In genomic region chr9:50603189-50603997, GRCm38 (mm10) we compare ENCODE assay signal across 8 mouse cellular contexts. TPM values are rescaled to one million over a fixed set of nuclear protein-coding genes. Genes with fewer than 3 reads are reported as not detected.
DNase-seq lines count a peak whose midpoint lies in the region; ATAC-seq lines count a peak whose summit lies in the region.

Gene Sdhd (minus strand): TSS chr9:50603812.
Gene Timm8b (plus strand): TSS chr9:50603910.

- no peaks in the 10 kb centered on the region for H3K27me3 ChIP-seq in heart, embryonic 14.5 days (ENCODE audit: control insufficient read depth, insufficient read depth, low read length)
- H3K27me3 ChIP-seq in liver, embryonic 13.5 days, result no peaks in the 10 kb centered on the region
- H3K27me3 ChIP-seq in stomach, embryonic 16.5 days (ENCODE audit: control insufficient read depth, insufficient read depth, low read length), result no peaks in the 10 kb centered on the region

- WGBS in heart, embryonic 14.5 days, result under 1% methylated on average over 48 of the region's 48 CpGs
- WGBS in liver, embryonic 13.5 days (ENCODE audit: insufficient replicate concordance), result under 1% methylated on average over 48 of the region's 48 CpGs
- under 1% methylated on average over 48 of the region's 48 CpGs for WGBS in stomach, embryonic 16.5 days

- peaks cover 11 to 27% of the 10 kb centered on the region in 2 experiments for H3K4me1 ChIP-seq in heart, embryonic 14.5 days (ENCODE audit: control insufficient read depth in 2 of 2, insufficient read depth in 2 of 2, low read length in 2 of 2)
- peaks cover 45% of the 10 kb centered on the region for H3K4me1 ChIP-seq in liver, embryonic 13.5 days (replicated peaks)
- H3K4me1 ChIP-seq in stomach, embryonic 16.5 days (ENCODE audit: control insufficient read depth, insufficient read depth, low read length), result peaks cover 15% of the 10 kb centered on the region

- DNase-seq in c-Kit-negative CD71-positive TER-119-positive erythroid progenitor cells, embryonic 14.5 days (ENCODE audit: low read depth, low spot score), result peak; percentile 92
- peak; percentile 89 for DNase-seq in fibroblast of lung, adult 2 months (ENCODE audit: low read depth)
- DNase-seq in kidney, postnatal 14 days, result peak; percentile 96
- peak; percentile 91 for DNase-seq in liver, embryonic 13.5 days
- DNase-seq in neural tube, embryonic 10.5 days (ENCODE audit: extremely low spot score, low spot score), result peak; percentile 90

- peak within 1 kb of the TSS; percentile 90 for H3K9ac ChIP-seq in heart, embryonic 14.5 days (ENCODE audit: low read length)
- H3K9ac ChIP-seq in liver, embryonic 13.5 days, result peak within 1 kb of the TSS; percentile 90
- H3K9ac ChIP-seq in stomach, embryonic 16.5 days (ENCODE audit: low read length), result peak within 1 kb of the TSS; percentile 92

- peak; percentile 98 for ATAC-seq in CD4-positive, CD25-positive, alpha-beta regulatory T cell, adult 4 months
- peak; percentile 95 for ATAC-seq in heart, embryonic 14.5 days (ENCODE audit: insufficient number of reproducible peaks, insufficient read depth, low FRiP score, low read depth)
- ATAC-seq in liver, embryonic 13.5 days (ENCODE audit: low read depth), result peak; percentile 93
- peak; percentile 97 for ATAC-seq in stomach, embryonic 16.5 days (ENCODE audit: insufficient read depth, low FRiP score)

- H3K9me3 ChIP-seq in heart, embryonic 14.5 days (ENCODE audit: control insufficient read depth, low read length), result no peaks in the 10 kb centered on the region
- H3K9me3 ChIP-seq in liver, embryonic 13.5 days (replicated peaks), result no peaks in the 10 kb centered on the region
- H3K9me3 ChIP-seq in stomach, embryonic 16.5 days (replicated peaks; ENCODE audit: control insufficient read depth, low read length), result no peaks in the 10 kb centered on the region

- H3K4me2 ChIP-seq in heart, embryonic 14.5 days (ENCODE audit: low read length), result peak within 1 kb of the TSS; percentile 87
- peak within 1 kb of the TSS; percentile 84 for H3K4me2 ChIP-seq in liver, embryonic 13.5 days
- H3K4me2 ChIP-seq in stomach, embryonic 16.5 days (ENCODE audit: low read depth, low read length), result peak within 1 kb of the TSS; percentile 94

- H3K27ac ChIP-seq in heart, embryonic 14.5 days (replicated peaks in 1 of 2; ENCODE audit: control insufficient read depth in 1 of 2, insufficient read depth in 1 of 2, low read depth in 2 of 2, low read length in 2 of 2), result peak within 1 kb of the TSS; percentile 84 to 87
- peak within 1 kb of the TSS; percentile 86 for H3K27ac ChIP-seq in liver, embryonic 13.5 days
- H3K27ac ChIP-seq in stomach, embryonic 16.5 days (ENCODE audit: low read length), result peak within 1 kb of the TSS; percentile 81

- peaks cover 58% of the 10 kb centered on the region for H3K36me3 ChIP-seq in heart, embryonic 14.5 days (ENCODE audit: control insufficient read depth, insufficient read depth, low read length)
- H3K36me3 ChIP-seq in liver, embryonic 13.5 days, result peaks cover 55% of the 10 kb centered on the region
- H3K36me3 ChIP-seq in stomach, embryonic 16.5 days (ENCODE audit: control insufficient read depth, insufficient read depth, low read length), result 0 out of 2 replicates have a peak, but pooled peaks cover 4% of the 10 kb centered on the region

- peak within 1 kb of the TSS; percentile 81 to 86 for H3K4me3 ChIP-seq in heart, embryonic 14.5 days (ENCODE audit: control insufficient read depth in 1 of 2, insufficient read depth in 1 of 2, low read depth in 1 of 2, low read length in 2 of 2)
- peak within 1 kb of the TSS; percentile 87 for H3K4me3 ChIP-seq in liver, embryonic 13.5 days (replicated peaks)
- H3K4me3 ChIP-seq in stomach, embryonic 16.5 days (replicated peaks; ENCODE audit: low read length), result peak within 1 kb of the TSS; percentile 82

RNA-seq across cellular contexts. Expression of gene Sdhd, which starts in this region (rescaled TPM):
- polyA plus RNA-seq in CD4-positive, CD25-positive, alpha-beta regulatory T cell, adult 4 months (2017; shearing (Covaris generic)), result 100 to 1,000 TPM; 152 to 183 TPM
- 751 and 787 TPM in 2 replicates for polyA plus RNA-seq in heart, embryonic 14.5 days (2014; fragmentation: Nextera tagmentation; extraction: Ambion mirVana)
- 350 and 370 TPM in 2 replicates for polyA plus RNA-seq in liver, embryonic 13.5 days (2015; fragmentation: Nextera tagmentation; extraction: Ambion mirVana)
- 380 and 381 TPM in 2 replicates for polyA plus RNA-seq in stomach, embryonic 16.5 days (2015; fragmentation: Nextera tagmentation; extraction: Ambion mirVana)

RNA-seq across cellular contexts. Expression of gene Timm8b, which starts in this region (rescaled TPM):
- polyA plus RNA-seq in CD4-positive, CD25-positive, alpha-beta regulatory T cell, adult 4 months (2017; shearing (Covaris generic)), result 100 to 1,000 TPM in 1 of 2 experiments, 10 to 100 TPM in 1; 82.9 to 101 TPM
- polyA plus RNA-seq in heart, embryonic 14.5 days (2014; fragmentation: Nextera tagmentation; extraction: Ambion mirVana), result 338 and 373 TPM in 2 replicates
- polyA plus RNA-seq in liver, embryonic 13.5 days (2015; fragmentation: Nextera tagmentation; extraction: Ambion mirVana), result 208 and 218 TPM in 2 replicates
- 204 and 234 TPM in 2 replicates for polyA plus RNA-seq in stomach, embryonic 16.5 days (2015; fragmentation: Nextera tagmentation; extraction: Ambion mirVana)

Comparison
In these comparisons a context has a peak if more than half of its experiments do, and no peak if none do; other contexts are left out.
1. Peak in every context shown above with its lines: DNase-seq, ATAC-seq, H3K4me3 ChIP-seq and H3K27ac ChIP-seq.